Mouse (Mus musculus) hindbrain, embryonic 16.5 days (tissue): ENCODE results near the gene Slc8a1. TPM values are rescaled to one million over a fixed set of nuclear protein-coding genes. Genes with fewer than 3 reads are reported as not detected.
A peak's percentile ranks its signal among the peaks of the same experiment; 100 is the strongest.

Experiments
- ATAC-seq: fragments of 200-750 bp; cut with Nextera tagmentation; 2 replicates; pipeline ENCODE4 v1.8.0; 2017; ENCODE audit warnings: moderate TSS enrichment, moderate library complexity
- H3K27ac ChIP-seq: fragments of 300-500 bp; sonication (generic); 2 replicates; pipeline ENCODE4 v1.5.1; 2014; ENCODE audit warnings: low read depth, mild to moderate bottlenecking, control low read depth, low read length, moderate library complexity
- H3K27me3 ChIP-seq: fragments of 300-500 bp; sonication (generic); replicated peaks from 2 replicates; pipeline ENCODE4 v1.6.1; 2014; ENCODE audit warnings: low read length; ENCODE audit not compliant: control insufficient read depth, insufficient read depth
- H3K36me3 ChIP-seq: fragments of 300-500 bp; sonication (generic); 2 replicates; pipeline ENCODE4 v1.6.1; 2014; ENCODE audit warnings: mild to moderate bottlenecking, low read length, moderate library complexity, mixed read lengths; ENCODE audit not compliant: control insufficient read depth, insufficient read depth
- H3K4me1 ChIP-seq: fragments of 300-500 bp; sonication (generic); 2 replicates; pipeline ENCODE4 v1.6.1; 2014; ENCODE audit warnings: low read depth, low read length; ENCODE audit not compliant: control insufficient read depth, insufficient read depth
- H3K4me2 ChIP-seq: fragments of 300-500 bp; sonication (generic); 2 replicates; pipeline ENCODE4 v1.6.1; 2014; ENCODE audit warnings: mild to moderate bottlenecking, low read length, control low read depth, moderate library complexity
- H3K4me3 ChIP-seq: fragments of 300-500 bp; sonication (generic); 2 replicates; pipeline ENCODE4 v1.5.1; 2014; ENCODE audit warnings: mild to moderate bottlenecking, low read length, control low read depth, moderate library complexity
- H3K9ac ChIP-seq: fragments of 300-500 bp; sonication (generic); 2 replicates; pipeline ENCODE4 v1.6.1; 2014; ENCODE audit warnings: low read depth, mild to moderate bottlenecking, control low read depth, low read length, moderate library complexity
- H3K9me3 ChIP-seq: fragments of 300-500 bp; sonication (generic); 2 replicates; pipeline ENCODE4 v1.6.1; 2014; ENCODE audit warnings: mild to moderate bottlenecking, low read length, moderate library complexity; ENCODE audit not compliant: control insufficient read depth
- WGBS: fragments of 180-500 bp; shearing (Covaris S2); extraction: QIAGEN DNeasy Blood & Tissue Kit; methylation state at CpG from one replicate; pipeline ENCODE4 v1.1.7; 2014; 5-methylcytosine and 5-hydroxymethylcytosine counted together
- polyA plus RNA-seq: library from polyadenylated mRNA; unstranded; fragments of >200 nt; fragmentation: Nextera tagmentation; extraction: Ambion mirVana; gene quantifications from 2 replicates; pipeline ENCODE4 v1.2.1, GENCODE M21; 2015

Gene Slc8a1
- polyA plus RNA-seq, 1 experiment from 2014 or later, result 19.7 TPM

DNA sequence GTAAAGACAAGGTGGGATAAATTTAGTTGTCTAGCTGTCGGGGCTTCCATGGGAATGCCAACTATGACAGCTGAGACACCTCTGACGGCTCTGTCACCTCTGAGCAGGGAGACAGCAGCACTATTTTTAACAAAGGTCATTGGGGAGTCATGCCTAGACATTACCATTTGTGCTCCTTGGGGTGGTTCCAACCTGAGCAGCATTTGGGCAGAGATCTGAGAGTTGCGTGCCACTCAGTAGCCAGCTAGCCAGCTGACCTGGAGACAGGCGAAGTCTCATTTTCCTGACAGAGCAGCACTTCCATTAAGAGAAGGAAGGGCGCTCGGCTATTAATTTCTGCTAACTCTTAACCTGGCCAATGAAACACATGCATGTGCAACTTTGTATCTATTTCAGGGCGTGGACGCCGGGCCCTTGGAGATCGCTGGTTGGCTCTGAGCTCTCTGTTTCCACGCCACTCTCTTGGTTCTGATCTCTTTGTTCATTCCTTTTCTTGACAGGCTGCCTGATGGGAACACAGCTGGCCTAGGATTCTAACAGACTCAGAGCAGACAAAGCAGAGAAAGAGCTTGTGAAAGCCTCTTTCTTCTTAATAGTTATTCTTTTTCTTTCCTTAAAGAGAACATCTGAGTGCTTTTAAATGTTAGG is 256.2 kb downstream of the Slc8a1 start:
- Histone ChIP-seq H3K9me3 (no peaks in the 10 kb centered on the region), H3K4me2 (no peak overlapping the region), H3K36me3 (no peaks in the 10 kb centered on the region), H3K27me3 (no peaks in the 10 kb centered on the region), H3K27ac (no peak overlapping the region), H3K4me3 (no peak overlapping the region), H3K9ac (no peak overlapping the region), H3K4me1 (peaks cover 15% of the 10 kb centered on the region)
- 48% methylated on average over 11 of the region's 11 CpGs for WGBS
- ATAC-seq, result peak; percentile 43; the same call in 1 of the 2 replicates

- Histone ChIP-seq H3K4me1 (peaks cover 15% of the 10 kb centered on the region), H3K4me3 (no peak overlapping the region), H3K4me2 (peak overlapping the region; percentile 43), H3K36me3 (no peaks in the 10 kb centered on the region), H3K27me3 (no peaks in the 10 kb centered on the region), H3K9me3 (no peaks in the 10 kb centered on the region), H3K9ac (no peak overlapping the region), H3K27ac (peak overlapping the region; percentile 64)
- WGBS, result 49% methylated on average over 21 of the region's 21 CpGs
- peak; percentile 83 for ATAC-seq
These were observed 257.6 kb downstream of the Slc8a1 start for GRCm38 (mm10) chr17:81480351-81481161.

DNA sequence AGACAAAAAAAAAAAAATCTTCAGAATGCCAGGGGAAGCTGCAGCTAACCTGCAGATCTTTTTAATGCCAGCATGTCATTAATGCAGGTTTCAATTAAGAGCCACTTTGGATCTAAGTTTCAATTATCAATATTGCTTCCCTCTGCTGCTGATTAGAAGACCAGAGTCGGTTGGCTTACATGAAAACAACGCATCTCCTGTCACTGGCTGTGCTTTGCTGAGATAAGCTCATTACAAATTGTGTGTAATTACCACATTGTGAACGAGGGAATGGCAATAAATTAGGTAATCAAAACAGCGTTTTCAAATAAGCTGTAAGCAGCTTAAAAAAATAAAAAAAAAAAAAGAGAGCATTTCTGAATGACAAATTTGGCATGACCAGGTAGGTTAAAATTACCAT is 258.4 kb downstream of the Slc8a1 start:
- WGBS, result 39% methylated on average over 4 of the region's 4 CpGs
- Histone ChIP-seq H3K4me2 (peak overlapping the region; percentile 43), H3K27ac (no peak overlapping the region), H3K9me3 (no peaks in the 10 kb centered on the region), H3K4me1 (peaks cover 15% of the 10 kb centered on the region), H3K27me3 (no peaks in the 10 kb centered on the region), H3K9ac (no peak overlapping the region), H3K4me3 (no peak overlapping the region), H3K36me3 (no peaks in the 10 kb centered on the region)
- peak; percentile 28; the same call in 1 of the 2 replicates for ATAC-seq

GRCm38 (mm10) chr17:81477420-81477819 is 260.8 kb downstream of the Slc8a1 start:
- H3K9me3 ChIP-seq, result no peaks in the 10 kb centered on the region
- no peak overlapping the region for H3K4me2 ChIP-seq
- H3K9ac ChIP-seq, result no peak overlapping the region
- ATAC-seq, result no peak
- H3K27ac ChIP-seq, result no peak overlapping the region
- H3K4me1 ChIP-seq, result peaks cover 15% of the 10 kb centered on the region
- H3K4me3 ChIP-seq, result no peak overlapping the region
- H3K36me3 ChIP-seq, result no peaks in the 10 kb centered on the region
- no peaks in the 10 kb centered on the region for H3K27me3 ChIP-seq
- 70% methylated on average over 1 of the region's 1 CpGs for WGBS

- no peak overlapping the region for H3K4me2 ChIP-seq
- no peaks in the 10 kb centered on the region for H3K9me3 ChIP-seq
- 51% methylated on average over 3 of the region's 3 CpGs for WGBS
- H3K27me3 ChIP-seq, result no peaks in the 10 kb centered on the region
- no peaks in the 10 kb centered on the region for H3K4me1 ChIP-seq
- H3K27ac ChIP-seq, result no peak overlapping the region
- H3K9ac ChIP-seq, result no peak overlapping the region
- no peak for ATAC-seq
- no peaks in the 10 kb centered on the region for H3K36me3 ChIP-seq
- H3K4me3 ChIP-seq, result no peak overlapping the region
These were observed 264.8 kb downstream of the Slc8a1 start for GRCm38 (mm10) chr17:81473363-81473762.

- Histone ChIP-seq H3K36me3 (no peaks in the 10 kb centered on the region), H3K4me1 (no peaks in the 10 kb centered on the region), H3K27ac (no peak overlapping the region), H3K9me3 (no peaks in the 10 kb centered on the region), H3K4me2 (no peak overlapping the region), H3K9ac (no peak overlapping the region), H3K4me3 (no peak overlapping the region), H3K27me3 (no peaks in the 10 kb centered on the region)
- WGBS, result 81% methylated on average over 5 of the region's 5 CpGs
- ATAC-seq, result no peak
These were observed 269.2 kb downstream of the Slc8a1 start for GRCm38 (mm10) chr17:81468941-81469340.

DNA sequence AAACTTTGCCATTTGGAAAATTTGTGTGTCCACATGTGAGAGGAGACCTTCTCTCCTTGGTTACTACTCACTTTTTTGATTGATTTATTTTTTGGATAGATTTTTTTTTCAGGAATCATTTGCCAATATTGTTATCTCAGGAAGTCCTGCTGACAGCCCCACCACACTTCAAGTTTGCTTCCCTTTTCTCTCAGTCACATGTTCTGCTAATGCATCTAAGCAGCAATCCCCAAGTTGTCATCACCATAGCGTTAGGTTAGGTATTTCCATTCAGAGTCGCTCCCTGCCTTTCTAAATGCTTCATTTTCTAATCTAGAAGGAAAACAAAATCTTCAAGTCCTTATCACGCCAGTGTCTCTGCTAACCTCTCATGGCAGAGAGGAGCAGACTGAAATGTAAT is 278.8 kb downstream of the Slc8a1 start:
- Histone ChIP-seq H3K9ac (no peak overlapping the region), H3K36me3 (no peaks in the 10 kb centered on the region), H3K27ac (no peak overlapping the region), H3K4me1 (no peaks in the 10 kb centered on the region), H3K4me3 (no peak overlapping the region), H3K27me3 (no peaks in the 10 kb centered on the region), H3K9me3 (no peaks in the 10 kb centered on the region), H3K4me2 (no peak overlapping the region)
- 75% methylated on average over 3 of the region's 3 CpGs for WGBS
- ATAC-seq, result no peak

- no peak for ATAC-seq
- H3K9ac ChIP-seq, result no peak overlapping the region
- no peaks in the 10 kb centered on the region for H3K27me3 ChIP-seq
- no peaks in the 10 kb centered on the region for H3K9me3 ChIP-seq
- H3K4me1 ChIP-seq, result no peaks in the 10 kb centered on the region
- H3K4me3 ChIP-seq, result no peak overlapping the region
- H3K4me2 ChIP-seq, result no peak overlapping the region
- 83% methylated on average over 7 of the region's 7 CpGs for WGBS
- H3K36me3 ChIP-seq, result no peaks in the 10 kb centered on the region
- no peak overlapping the region for H3K27ac ChIP-seq
These were observed 282.2 kb downstream of the Slc8a1 start for GRCm38 (mm10) chr17:81455977-81456376.

GRCm38 (mm10) chr17:81455269-81455668 is 282.9 kb downstream of the Slc8a1 start:
- 61% methylated on average over 3 of the region's 3 CpGs for WGBS
- no peaks in the 10 kb centered on the region for H3K4me1 ChIP-seq
- H3K27me3 ChIP-seq, result no peaks in the 10 kb centered on the region
- H3K4me3 ChIP-seq, result no peak overlapping the region
- ATAC-seq, result peak; percentile 69
- H3K9me3 ChIP-seq, result no peaks in the 10 kb centered on the region
- H3K36me3 ChIP-seq, result no peaks in the 10 kb centered on the region
- no peak overlapping the region for H3K9ac ChIP-seq
- H3K4me2 ChIP-seq, result no peak overlapping the region
- H3K27ac ChIP-seq, result no peak overlapping the region
